Mouse (Mus musculus) spleen, postnatal 36 days (tissue): Measurements from ENCODE around the gene Scarf1.

ENCODE experiments used
- DNase-seq, 2 experiments: peaks; one replicate each; pipeline ENCODE4 v3.0.0; 2022; ENCODE audit warnings: low spot score in 2 of 2, mixed read lengths in 1 of 2

Gene Scarf1

GRCm38 (mm10) chr11:75511213-75511612, 2.1 kb upstream of the Scarf1 start:
- no peak for DNase-seq

DNA sequence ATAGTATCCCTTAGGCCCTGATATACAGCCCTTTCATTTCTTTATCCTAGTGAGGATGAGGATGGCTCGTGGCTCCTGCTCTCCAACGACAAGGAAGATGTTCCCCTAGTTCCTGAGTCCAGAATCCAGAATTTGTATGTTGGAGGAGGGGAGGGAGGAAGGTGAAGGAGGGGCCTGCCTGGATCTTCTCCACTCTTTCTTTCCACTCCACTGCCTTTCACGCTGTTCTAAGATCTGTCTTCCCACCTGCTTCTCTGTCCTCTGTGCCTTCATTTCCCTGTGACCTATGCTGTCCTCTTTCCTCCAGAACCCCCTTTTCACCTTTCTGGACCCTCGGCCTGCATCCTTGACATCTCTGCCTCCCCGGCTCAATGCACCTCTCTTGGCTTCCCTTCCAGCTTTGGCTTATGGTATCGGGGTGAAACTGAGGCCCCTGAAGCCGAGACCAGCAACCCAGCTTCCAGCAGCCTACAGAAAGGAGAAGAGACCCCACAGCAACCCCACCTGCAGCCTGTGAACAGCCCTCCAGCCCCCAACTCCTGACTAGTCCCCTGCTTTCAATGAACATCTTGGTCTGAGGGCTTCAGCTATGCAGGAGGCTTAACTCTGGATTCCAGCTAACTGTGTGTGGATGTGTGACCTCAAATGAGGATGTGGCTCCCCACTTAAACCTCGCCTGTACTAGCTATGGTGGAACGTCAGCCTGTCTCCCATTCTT, 880 bp upstream of the Scarf1 start:
- DNase-seq = no peak

DNA sequence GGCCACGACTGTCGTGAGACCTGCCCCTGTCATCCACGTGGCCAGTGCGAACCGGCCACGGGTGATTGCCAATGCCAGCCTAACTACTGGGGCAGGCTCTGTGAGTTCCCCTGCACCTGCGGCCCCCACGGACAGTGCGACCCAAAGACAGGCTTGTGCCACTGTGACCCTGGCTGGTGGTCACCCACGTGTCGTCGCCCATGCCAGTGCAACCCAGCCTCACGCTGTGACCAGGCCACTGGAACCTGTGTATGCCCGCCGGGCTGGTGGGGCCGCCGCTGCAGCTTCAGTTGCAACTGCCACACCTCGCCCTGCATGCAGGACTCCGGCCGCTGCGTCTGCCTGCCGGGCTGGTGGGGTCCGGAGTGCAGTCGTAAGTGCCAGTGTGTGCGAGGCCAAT, 1.8 kb downstream of the Scarf1 start:
- no peak for DNase-seq

GRCm38 (mm10) chr11:75519834-75520633, 6.7 kb downstream of the Scarf1 start:
- DNase-seq = no peak

DNA sequence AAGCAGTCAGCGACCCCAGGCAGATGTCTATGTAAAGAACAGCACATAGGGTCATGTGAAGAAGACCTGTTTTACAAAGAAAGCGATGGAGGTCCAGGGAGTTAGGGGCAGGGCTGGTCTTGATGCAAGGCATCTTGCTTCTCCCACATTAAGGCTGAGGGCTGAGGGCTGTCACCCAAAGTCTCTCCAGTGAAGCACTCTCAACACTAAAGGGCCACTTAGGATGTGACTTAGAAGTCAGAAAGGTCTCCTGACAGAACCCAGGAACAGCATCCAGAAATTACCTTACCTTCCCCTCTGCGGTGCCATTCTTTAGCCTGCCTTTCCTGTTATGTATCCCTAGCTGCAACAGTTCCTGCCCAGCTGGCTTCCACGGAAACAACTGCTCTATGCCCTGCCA, 8.3 kb downstream of the Scarf1 start:
- DNase-seq = no peak

GRCm38 (mm10) chr11:75522793-75523192, 9.5 kb downstream of the Scarf1 start:
- no peak for DNase-seq

- no peak for DNase-seq
These were observed 12.3 kb downstream of the Scarf1 start for GRCm38 (mm10) chr11:75525531-75526125.

DNA sequence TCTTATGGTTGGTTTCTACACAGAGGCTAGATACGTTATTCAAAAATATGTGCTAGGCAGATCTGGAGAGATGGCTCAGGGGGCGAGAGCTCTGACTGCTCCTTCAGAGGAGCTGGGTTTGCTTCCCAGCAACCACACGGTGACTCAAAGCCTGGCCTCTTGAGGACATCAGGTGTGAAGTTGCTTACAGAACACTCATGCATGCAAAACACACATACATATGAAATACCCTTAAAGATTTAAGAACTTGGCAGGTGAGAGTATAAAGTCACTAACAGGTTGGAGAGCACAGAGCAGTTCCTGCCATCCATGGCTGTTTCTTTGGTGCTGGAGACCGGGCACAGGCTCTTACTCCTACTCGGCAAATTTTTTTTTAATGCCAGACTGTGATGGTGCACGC, 13.6 kb downstream of the Scarf1 start:
- no peak for DNase-seq

- DNase-seq = no peak
These were observed 16.4 kb downstream of the Scarf1 start for GRCm38 (mm10) chr11:75529771-75530170.

DNA sequence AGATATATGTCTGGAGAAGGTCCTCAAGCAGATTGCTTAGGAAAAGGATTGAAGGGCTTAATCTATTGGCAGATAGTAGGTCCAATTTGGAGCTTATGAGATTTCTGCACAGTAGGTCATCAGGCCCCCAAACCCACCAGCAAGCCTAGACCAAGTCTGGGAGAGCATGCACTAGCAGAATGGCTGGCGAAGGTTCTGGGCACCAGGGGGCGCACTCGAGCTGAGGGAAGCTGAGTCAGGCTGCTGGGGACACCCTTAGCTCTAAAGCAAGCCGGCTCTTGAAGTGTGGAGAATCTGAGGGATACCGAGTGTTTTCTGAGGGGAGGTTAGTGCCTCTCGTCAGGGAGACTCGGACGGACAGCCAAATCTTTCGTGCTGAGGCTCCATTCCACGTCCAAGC, 17.0 kb downstream of the Scarf1 start:
- DNase-seq = peak; percentile 90 to 93

- no peak for DNase-seq
These were observed 17.6 kb downstream of the Scarf1 start for GRCm38 (mm10) chr11:75530845-75531373.

DNA sequence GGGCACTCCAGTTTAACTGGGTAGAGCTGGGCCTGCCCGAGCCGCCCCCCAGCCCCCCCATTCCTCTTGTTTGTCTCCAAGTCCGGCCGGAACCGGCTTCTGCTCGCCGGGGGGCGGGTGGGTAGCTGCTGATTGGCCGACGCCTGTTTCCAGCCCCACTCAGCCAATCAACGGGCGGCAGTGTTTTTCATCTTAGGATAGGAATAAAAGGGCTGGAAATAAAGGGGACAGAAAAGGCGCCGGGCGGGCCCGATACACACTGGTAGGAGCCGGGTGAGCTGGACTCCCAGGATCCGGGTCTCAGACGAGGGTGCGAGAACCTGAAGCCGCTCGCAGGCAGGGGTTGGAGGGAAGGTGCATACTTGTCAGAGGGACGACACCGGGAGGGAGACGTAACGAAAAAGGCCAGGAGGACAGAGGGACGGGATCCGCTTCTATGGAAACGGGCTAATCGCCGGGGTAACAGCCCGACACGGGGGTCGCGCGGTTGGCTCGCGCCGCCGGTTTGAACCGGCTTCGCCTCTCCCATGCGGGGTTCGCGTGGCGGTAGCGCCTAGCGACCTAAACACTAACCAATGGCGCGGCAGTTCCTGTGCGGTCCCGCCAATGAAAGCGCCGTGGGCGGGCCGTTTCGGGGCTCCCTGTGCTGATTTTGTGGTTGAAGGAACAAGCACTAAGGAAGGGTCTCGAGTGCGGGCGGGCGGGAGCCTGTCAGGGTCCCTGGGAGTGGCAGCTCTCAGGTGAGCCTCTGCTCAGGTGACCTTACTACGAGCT, 18.3 kb downstream of the Scarf1 start, which contains the start of gene Slc43a2:
Gene Slc43a2, plus strand, starts transcription at position 226 of the 774 bp plus-strand sequence.
- peak; percentile 93 for DNase-seq

DNA sequence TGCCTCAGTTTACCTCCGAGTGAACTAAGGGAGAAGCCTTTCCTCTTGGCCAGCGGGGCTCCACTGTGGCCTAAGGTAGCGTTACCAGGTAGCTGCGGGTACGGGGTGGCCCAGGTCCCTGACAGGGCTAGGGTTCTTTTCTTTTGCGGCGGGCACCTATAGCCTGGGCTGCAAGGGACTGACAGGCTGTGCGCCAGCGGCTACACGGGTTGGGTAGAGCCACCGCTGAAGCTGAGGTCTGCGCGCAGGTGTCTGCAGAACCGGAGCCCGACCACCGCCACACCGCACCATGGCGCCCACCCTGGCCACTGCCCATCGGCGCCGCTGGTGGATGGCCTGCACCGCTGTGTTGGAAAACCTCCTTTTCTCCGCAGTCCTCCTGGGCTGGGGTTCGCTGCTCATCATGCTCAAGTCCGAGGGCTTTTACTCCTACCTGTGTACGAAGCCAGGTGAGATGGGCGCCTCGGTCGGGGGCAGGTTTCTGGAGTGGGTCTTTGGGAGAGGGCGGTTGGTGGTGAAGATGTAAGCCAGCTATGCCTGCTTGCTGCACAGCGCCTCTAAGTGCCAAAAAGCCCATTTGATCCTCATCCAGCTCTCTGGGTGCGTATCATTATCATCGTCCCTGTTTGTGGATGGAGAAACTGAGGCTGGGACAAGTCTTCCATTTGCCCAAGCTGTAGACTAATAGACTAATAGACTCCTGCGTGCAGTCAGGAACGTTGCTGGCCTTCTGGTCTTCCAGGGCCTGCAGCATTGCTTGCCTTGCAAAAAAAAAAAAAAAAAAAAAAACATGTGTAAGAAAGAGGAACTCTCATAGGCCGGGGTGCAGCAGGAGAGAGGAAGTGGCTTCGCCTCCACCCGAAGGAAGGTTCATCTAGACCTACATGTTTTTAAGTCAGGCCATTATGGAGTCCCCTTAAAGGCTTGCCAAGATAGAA, 19.3 kb downstream of the Scarf1 start:
- peak; percentile 79 to 85 for DNase-seq

DNA sequence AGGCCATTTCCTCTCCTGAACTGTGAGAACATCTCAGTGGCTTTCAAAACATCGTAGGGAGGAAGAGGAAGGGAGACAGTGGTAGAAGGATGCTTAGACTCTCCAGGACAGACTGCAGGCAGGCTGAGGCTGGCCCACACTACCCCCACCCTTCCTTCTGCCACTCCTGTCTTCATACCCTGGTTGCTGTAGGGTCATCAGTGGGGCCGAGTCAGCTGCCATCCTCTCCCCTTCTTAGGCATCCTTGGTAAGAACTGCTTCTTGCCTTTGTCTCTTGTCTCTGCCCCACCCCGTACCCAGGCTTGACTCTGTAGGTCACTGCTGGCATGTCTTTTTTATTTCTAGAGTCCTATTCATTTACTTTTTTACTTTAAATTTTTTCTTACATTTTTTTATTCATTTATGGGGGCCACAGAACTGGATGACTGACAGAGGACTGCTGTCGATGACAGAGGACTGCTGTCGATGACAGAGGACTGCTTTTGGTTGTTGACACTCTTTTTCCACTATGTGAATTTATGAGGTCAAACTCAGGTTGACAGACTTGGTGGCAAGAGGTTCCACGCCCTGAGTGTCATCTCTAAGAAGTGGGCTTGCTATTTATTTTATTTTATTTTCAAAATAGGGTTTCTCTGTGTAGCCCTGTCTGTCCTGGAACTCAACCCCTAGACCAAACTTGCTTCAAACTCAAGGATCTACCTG, 20.1 kb downstream of the Scarf1 start:
- no peak for DNase-seq

- DNase-seq = no peak
These were observed 21.1 kb downstream of the Scarf1 start for GRCm38 (mm10) chr11:75534286-75535033.

DNA sequence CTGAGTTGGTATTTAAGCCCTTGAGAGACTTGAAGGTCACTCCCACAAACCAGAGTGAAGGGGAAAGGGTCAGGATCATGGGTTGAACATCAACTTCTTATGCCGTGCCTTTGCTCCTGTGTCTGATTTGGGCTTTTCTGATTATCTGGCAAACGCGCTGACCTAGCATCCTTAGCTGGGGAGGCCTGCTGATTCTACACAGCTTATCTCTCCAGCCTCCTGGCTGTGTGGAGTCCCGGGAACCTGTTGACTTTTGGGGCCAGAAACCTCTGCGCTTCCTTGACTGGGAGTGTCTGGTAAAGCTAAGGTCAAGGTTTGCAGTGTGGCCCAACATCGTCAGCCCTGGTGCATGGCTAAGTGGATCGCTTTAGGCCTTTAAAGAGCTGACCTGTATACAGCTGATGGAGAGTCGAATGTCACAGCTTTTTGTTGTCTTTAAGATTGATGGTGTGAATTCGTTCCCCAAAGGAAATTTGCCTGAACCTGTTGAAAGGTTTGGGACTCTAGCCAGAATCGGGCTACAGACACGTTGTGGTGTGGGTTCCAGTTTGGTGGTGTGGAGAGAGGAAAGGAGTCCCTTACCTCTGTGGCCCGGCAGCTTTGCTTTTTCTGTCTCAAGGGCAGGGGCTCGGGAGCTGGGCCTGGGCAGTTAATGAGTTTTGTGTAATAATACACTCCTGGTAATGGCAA, 21.9 kb downstream of the Scarf1 start:
- DNase-seq = no peak

DNA sequence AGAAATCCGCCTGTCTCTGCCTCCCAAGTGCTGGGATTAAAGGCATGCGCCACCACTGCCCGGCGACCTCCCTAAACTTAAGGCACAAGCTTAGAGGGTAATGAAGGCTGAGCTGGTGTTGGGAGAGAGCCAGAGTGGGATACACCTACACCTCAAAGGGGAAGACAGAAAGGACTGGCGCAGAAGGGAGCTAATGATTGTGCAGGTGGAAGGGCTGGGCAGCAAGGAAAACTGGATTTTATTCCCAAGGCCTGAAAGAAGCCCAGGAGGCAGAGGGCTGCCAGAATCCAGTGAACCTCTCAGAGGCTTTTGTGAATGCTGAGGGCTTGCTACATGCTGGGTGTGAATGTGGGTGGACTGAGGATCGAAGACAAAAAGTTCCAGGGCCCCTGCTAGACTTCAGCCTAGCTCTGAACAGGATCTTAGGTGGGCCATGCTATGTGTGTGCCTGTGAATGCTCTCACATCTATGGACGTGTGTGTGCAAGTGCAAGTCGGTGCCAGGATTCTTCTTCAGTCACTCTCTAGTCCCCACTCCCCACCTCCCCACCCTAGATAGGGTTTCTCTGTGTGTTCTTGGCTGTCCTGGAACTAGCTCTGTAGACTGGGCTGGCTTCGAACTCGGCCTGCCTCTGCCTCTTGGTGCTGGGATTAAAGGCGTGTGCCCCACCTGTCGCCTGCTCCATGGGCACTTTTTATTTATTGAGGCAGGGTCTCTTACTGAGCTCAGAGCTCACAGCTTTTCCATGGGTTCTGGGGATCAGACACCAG, 23.1 kb downstream of the Scarf1 start:
- DNase-seq = no peak

DNA sequence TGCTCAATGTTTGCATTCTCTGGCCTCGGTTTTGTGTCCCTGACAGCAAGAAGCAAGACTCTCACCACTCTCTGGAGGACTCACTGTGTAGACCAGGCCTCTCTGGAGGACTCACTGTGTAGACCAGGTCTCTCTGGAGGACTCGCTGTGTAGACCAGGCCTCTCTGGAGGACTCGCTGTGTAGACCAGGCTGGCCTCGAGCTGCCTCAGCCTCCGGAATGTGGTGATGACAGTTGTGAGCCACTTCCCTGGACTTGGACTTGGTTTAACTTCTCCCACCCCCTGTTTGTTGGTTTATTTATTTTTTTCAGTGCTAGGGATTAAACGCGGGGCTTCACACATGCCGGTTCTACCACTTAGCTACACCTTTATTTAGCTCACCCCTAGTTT, 23.7 kb downstream of the Scarf1 start:
- DNase-seq = no peak
